Mouse (Mus musculus): ENCODE results near the gene Hs3st2.

Gene Hs3st2

DNA sequence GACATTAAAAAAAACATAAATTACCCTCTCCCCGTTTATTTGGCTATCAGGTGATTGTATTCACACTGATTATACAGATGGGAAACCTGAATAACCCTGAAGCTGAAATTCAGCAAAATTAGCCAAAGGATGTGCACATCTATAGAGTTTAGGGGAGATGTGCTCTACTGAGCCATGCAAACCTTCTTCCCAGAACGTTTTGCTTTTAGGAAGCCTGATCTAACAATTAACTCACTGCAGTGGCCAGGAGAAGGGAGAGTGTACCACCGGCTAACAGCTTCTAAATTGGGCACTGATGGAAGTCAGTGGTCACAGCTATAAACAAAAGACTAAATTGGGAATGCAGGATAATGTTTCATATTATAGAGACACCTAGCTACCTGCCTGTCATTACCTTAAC lies 66.4 kb downstream of the Hs3st2 start:
- no peak for DNase-seq (ENCODE audit: low read depth, low spot score)

DNA sequence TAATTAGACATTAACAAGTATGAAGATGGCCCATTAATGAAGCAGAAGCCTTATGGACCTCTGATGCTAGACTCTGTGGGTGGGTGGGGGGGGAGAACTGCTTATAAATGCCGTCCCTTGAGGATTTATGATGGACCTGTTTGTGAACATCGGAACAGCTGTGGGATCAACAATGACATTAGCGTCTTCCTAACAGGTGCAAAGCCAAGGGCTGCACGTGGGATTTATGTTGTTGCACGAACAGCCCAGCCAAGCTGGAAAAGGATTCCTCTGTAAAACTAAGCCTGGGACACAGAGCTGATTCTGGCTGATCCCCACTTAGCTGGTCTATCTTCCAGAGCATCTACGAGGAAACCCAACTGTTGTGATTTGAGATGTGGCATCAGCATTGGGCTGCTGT lies 69.0 kb downstream of the Hs3st2 start:
- no peak for DNase-seq (ENCODE audit: low read depth, low spot score)

GRCm38 (mm10) chr7:121464441-121464840 lies 72.8 kb downstream of the Hs3st2 start:
- DNase-seq (ENCODE audit: low read depth, low spot score) = no peak

GRCm38 (mm10) chr7:121465111-121465510 lies 73.5 kb downstream of the Hs3st2 start:
- DNase-seq (ENCODE audit: low read depth, low spot score) = no peak

GRCm38 (mm10) chr7:121466331-121466730 lies 74.7 kb downstream of the Hs3st2 start:
- no peak for DNase-seq (ENCODE audit: low read depth, low spot score)

DNA sequence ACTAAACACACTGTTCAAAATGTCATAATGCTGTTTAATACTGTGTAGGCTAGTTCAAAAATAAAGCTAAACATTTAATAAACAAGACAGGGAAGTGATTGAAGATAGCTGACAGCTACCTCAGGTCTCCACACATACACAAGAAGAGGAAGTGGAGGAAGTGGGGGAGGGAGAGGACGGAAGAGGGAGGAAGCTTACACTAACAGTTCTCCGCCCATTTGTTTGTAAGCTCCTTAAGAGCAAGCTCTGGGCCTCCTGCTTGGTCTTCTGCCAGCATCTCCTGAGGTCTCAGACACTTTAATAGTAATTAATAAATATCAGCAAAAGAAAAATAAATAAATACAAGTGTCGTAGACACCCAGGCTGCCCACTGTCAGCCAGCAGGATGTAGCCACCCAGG lies 77.8 kb downstream of the Hs3st2 start:
- no peak for DNase-seq (ENCODE audit: low read depth, low spot score)

DNA sequence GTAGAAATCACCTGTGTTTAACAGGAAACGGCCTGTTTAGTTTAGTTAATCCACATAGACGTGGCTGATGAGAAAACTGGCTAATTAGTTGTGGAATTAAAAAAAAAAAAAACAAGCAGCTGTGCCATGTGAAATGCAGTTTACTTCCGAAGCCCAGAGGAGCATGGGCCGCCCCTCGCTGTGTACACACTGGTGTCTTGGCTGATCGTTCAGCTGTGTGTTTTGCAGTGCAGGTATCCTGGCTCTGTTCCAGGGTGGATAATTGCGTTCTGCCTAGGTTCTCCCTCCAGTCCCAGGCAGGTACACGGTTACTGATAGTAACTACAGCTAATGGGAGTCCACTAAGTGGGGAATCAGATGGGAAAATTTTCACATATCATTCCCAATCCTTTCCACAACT lies 86.6 kb downstream of the Hs3st2 start:
- no peak for DNase-seq (ENCODE audit: low read depth, low spot score)

DNA sequence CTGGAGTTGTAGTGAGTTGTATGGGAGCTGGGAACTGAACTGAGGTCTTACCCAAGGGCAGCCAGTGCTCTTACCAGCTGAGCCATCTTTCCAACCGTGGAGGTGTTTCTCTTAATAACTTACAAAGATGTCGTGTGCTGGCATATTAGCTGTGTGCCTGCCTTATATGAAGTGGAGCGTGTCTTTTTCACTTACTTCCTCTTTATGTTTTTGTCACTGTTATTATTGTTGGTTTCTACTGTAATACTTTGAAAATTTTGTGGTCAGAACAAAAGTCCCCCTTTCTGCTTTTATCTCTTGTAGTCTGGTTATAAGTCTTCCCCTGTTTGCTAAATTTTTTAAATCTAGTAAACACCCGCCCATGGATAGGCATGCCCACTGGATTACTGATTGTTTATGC lies 88.4 kb downstream of the Hs3st2 start:
- no peak for DNase-seq (ENCODE audit: low read depth, low spot score)

DNA sequence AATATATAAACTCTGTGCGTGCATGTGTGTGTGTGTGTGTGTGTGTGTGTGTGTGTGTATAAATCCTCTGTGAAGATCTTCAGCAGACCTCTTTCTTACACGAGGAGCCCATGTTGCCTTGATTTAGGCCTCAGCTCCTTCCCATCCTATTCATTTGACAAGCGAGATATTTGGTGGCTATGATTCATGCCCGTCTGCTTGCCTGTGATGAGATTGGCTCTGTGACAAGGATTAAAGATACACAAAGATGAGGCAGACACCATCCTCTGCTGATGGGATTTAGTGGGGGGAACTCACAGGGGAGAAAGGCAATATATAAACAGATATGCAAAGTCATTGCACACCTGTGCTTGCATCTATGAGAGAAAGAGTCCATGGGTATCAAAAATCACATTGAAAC lies 92.9 kb downstream of the Hs3st2 start:
- no peak for DNase-seq (ENCODE audit: low read depth, low spot score)

DNA sequence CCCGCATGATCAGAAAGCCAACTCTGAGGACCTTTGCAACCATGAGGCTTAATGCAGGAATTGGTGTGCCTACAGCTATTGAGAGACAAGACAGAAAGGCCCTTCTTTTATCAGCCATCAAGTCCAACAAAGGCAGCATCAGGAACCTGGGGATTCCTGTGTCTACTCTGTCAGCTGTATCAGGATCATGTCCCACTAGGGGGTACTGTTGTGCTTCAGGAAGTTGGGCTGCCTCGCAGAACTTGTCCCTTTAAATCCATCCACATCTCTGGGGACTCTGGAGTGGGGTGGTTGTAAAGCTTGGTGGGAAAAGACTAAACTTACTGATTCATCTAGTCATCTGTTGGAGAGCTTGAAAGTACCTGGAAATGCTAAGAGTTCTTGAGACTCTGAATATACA lies 93.6 kb downstream of the Hs3st2 start:
- no peak for DNase-seq (ENCODE audit: low read depth, low spot score)

GRCm38 (mm10) chr7:121487291-121487690 lies 95.6 kb downstream of the Hs3st2 start:
- no peak for DNase-seq (ENCODE audit: low read depth, low spot score)

- DNase-seq (ENCODE audit: low read depth, low spot score) = no peak
These were observed 97.7 kb downstream of the Hs3st2 start for GRCm38 (mm10) chr7:121489401-121489800.

DNA sequence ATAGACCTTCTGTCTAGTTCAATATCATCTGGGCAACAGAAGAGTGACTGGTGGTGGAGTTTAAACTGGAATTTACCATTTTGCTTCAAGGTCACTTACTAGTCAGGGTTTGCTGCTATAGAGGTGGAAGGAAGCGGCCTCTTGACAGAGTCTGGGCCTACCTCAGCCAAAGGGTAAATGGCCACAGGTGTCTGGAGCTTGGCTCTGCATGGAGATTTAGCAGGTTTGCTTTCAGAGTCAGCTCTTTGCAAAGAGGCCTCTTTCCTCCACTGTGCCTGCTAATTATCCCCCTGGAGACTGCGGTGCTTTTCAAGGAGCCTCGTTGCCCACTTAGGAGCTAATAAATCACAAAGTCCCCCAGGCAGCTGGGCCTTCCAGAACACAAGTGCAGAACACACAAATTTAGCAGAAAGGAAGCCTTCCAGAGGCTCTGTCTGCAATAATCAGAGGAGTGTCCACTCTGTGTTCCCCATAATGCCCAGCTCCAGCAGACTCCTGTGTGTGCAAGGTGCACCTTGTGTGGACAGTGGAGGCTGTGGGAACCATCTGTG lies 99.9 kb downstream of the Hs3st2 start:
- no peak for DNase-seq (ENCODE audit: low read depth, low spot score)

DNA sequence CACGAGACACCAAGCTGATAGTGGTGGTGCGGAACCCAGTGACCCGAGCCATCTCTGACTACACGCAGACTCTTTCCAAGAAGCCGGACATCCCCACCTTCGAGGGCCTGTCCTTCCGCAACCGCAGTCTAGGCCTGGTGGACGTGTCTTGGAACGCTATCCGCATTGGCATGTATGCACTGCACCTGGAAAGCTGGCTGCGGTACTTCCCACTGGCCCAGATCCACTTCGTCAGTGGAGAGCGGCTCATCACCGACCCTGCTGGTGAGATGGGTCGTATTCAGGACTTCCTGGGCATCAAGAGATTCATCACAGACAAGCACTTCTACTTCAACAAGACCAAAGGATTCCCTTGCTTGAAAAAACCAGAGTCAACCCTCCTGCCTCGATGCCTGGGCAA lies 108.9 kb downstream of the Hs3st2 start:
- no peak for DNase-seq (ENCODE audit: low read depth, low spot score)

DNA sequence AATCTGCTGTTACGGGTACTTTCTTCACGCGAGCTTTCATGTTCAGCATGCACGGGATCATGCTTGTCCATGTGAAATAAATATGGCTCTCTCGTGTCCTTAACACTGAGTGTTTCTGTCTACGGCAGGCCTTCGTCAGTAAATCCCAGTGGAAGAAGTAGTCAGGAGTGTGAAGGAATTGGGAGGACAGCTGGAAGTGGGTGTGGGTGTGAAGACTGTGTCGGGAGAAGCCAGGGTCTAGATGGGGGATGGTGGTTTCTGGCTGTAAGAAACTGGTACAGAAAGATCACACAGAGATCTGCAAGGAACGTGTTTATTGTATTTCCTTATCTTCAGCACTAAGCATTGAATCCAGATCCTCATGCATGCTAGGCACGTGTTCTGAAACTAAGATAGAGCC lies 110.0 kb downstream of the Hs3st2 start:
- DNase-seq (ENCODE audit: low read depth, low spot score) = no peak

DNA sequence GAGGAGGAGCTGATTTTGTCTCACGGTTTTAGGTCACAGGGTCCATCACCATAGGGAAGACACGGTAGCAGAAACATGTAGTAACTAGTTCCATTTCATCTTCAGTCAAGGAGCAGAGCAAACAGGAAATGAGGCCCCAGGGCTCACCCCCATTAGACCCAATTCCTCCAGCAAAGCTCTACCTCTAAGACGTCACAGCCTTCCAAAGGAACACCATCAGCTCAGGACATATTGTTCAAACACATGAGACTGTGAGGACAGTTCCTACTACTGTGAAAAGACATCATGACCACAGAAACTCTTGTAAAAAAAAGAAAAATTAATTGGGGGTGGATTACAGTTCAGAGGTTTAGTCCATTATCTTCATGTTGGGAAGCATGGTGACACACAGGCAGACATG lies 125.1 kb downstream of the Hs3st2 start:
- no peak for DNase-seq (ENCODE audit: low read depth, low spot score)

DNA sequence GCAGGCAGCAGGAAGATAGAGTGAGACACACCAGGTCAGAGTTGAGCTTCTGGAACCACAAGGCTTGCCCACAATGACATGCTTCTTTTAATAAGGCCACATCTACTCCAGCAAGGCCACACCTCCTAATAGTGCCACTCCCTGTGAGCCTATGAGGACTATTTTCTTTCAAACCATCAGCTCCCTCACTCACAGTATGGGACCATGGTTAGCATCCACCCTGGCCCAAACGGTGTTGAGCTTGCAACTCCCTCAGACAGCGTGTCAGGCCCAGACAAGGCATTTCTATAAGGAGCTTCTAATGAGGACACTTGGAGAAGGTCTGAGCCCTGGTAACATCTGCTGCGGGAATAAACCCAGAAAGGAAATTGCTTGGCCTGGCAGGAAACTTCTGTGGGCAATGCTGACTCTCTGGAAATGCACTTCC lies 125.5 kb downstream of the Hs3st2 start:
- no peak for DNase-seq (ENCODE audit: low read depth, low spot score)

- no peak for DNase-seq (ENCODE audit: low read depth, low spot score)
These were observed 130.5 kb downstream of the Hs3st2 start for GRCm38 (mm10) chr7:121522125-121522524.

GRCm38 (mm10) chr7:121529023-121529422 lies 137.4 kb downstream of the Hs3st2 start:
- no peak for DNase-seq (ENCODE audit: low read depth, low spot score)

DNA sequence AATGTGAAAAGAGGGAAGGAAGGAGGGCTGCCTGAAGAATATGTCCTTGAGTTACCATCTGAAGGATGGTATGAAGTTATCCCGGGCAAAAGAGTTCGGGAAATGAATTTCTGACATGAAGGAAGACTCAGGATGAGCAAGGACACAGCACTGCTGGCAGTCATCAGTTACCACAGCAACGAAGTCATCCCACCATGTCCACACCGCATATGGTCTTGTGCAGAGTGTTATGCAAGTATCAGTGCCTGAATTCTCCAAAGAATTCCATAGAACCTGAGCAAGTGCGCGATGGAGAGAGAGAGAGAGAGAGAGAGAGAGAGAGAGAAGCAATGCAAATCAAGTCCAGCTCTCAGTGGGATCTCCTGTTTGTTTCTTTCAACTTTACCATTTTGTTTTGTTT lies 142.0 kb downstream of the Hs3st2 start:
- no peak for DNase-seq (ENCODE audit: low read depth, low spot score)

- no peak for DNase-seq (ENCODE audit: low read depth, low spot score)
These were observed 142.7 kb downstream of the Hs3st2 start for GRCm38 (mm10) chr7:121534386-121534785.

DNA sequence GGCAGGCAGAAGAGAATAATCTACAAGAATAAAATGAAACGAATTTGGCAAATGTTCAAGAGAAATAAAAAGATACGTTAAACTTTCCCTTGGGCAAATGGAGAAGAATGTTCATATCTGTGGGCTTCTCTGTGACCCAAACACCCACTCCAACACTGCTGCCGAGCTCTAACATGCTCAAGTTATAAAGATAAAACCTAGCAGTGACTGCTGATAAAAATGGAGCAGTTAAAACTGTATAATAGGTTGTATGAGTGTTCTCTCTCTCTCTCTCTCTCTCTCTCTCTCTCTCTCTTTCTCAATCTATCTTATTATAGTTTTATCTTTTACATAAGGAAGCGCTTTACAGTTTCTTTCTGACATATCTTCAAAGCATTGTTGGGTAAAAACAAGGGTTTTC lies 144.3 kb downstream of the Hs3st2 start:
- no peak for DNase-seq (ENCODE audit: low read depth, low spot score)

GRCm38 (mm10) chr7:121539405-121540275 lies 148.0 kb downstream of the Hs3st2 start:
- DNase-seq (ENCODE audit: low read depth, low spot score) = peak; percentile 62

All from brain, embryonic 18.5 days (tissue).